ENCODE assay signal across 14 mouse cellular contexts in the genomic region with DNA sequence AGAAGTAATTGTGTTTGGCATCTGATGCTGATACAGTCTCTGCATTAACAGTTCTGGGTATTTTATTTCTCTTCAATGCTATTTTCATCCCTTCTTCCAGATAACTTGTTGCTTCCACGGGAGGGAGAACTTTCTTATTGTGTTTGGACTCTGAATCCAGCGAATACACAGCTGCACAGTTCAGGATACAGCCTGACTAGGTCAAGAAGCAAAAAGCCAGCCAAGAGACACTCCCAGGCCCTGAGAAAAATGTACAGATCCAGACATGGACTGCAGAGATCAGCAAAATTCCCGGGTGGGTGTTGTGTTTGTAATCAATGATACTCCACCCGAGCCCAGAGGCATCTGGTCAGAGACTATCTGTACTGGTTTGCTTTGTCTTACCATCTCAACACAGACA. TPM values are rescaled to one million over a fixed set of nuclear protein-coding genes. Genes with fewer than 3 reads are reported as not detected.
DNase-seq lines count a peak whose midpoint lies in the region; ATAC-seq and TF ChIP-seq lines count a peak whose summit lies in the region.
"Had no signal": no experiment of that assay in that cellular context is flagged by ENCODE, and none has a peak within 500 bp of the region (broad histone marks: within the 10 kb centered on the region; RNA-seq: fewer than 3 reads in every experiment).

No protein-coding gene starts in this region.

- H3K27me3 ChIP-seq in heart, embryonic 12.5 days (replicated peaks) = no peaks in the 10 kb centered on the region
- H3K27me3 ChIP-seq in heart, embryonic 16.5 days (ENCODE audit: control insufficient read depth, insufficient read depth, low read length) = no peaks in the 10 kb centered on the region
- H3K27me3 ChIP-seq in small intestine, adult 2 months (ENCODE audit: control insufficient read depth, insufficient read depth, low read length) = no peaks in the 10 kb centered on the region
- H3K27me3 ChIP-seq: embryonic facial prominence, embryonic 13.5 days; hindbrain, embryonic 12.5 days; limb, embryonic 15.5 days had no signal

- H3K36me3 ChIP-seq in heart, embryonic 12.5 days = peaks cover 36% of the 10 kb centered on the region
- H3K36me3 ChIP-seq in heart, embryonic 16.5 days (ENCODE audit: control insufficient read depth, insufficient read depth) = peaks cover 15% of the 10 kb centered on the region
- no peaks in the 10 kb centered on the region for H3K36me3 ChIP-seq in small intestine, adult 2 months (ENCODE audit: control insufficient read depth, insufficient read depth, low read length)
- H3K36me3 ChIP-seq: embryonic facial prominence, embryonic 13.5 days; forebrain, embryonic 10.5 days; hindbrain, embryonic 12.5 days; limb, embryonic 15.5 days had no signal

- H3K9ac ChIP-seq in heart, embryonic 12.5 days = no peak overlapping the region
- peak overlapping the region; percentile 28; the same call in 1 of the 2 replicates for H3K9ac ChIP-seq in heart, embryonic 16.5 days (ENCODE audit: low read length)
- H3K9ac ChIP-seq: embryonic facial prominence, embryonic 13.5 days; hindbrain, embryonic 12.5 days; limb, embryonic 15.5 days had no signal

- no peak for TF ChIP-seq POLR2A in small intestine, adult 2 months (IDR thresholded peaks at IDR 0.05; ENCODE audit: low read depth, low read length)

- no peak for DNase-seq in heart, postnatal 36 days
- peak; percentile 43 for DNase-seq in kidney, postnatal 10 days
- no peak for DNase-seq in kidney, adult 9 months
- DNase-seq in Muller cell, postnatal 12 days (ENCODE audit: inconsistent ontology term) = no peak
- no peak for DNase-seq in gastrocnemius, postnatal 36 days
- DNase-seq: cerebellum, adult 9-10 months; gastrocnemius, postnatal 14 days had no signal

- WGBS in heart, embryonic 12.5 days = 14% methylated on average over 4 of the region's 4 CpGs
- 20% methylated on average over 4 of the region's 4 CpGs for WGBS in heart, embryonic 16.5 days
- WGBS in small intestine, adult 2 months = 16% methylated on average over 4 of the region's 4 CpGs

- no peak for TF ChIP-seq CTCF in small intestine, adult 2 months (IDR thresholded peaks at IDR 0.05; ENCODE audit: extremely low read depth, insufficient read length, insufficient replicate concordance, low read depth, low read length)

- peak overlapping the region; percentile 8 for H3K4me3 ChIP-seq in heart, embryonic 12.5 days
- H3K4me3 ChIP-seq in heart, embryonic 16.5 days (ENCODE audit: low read length) = peak overlapping the region; percentile 17
- H3K4me3 ChIP-seq in small intestine, adult 2 months (ENCODE audit: low read depth, low read length) = no peak overlapping the region
- H3K4me3 ChIP-seq: embryonic facial prominence, embryonic 13.5 days; forebrain, embryonic 10.5 days; hindbrain, embryonic 12.5 days; limb, embryonic 15.5 days had no signal

- H3K27ac ChIP-seq in heart, embryonic 12.5 days (ENCODE audit: poor library complexity, severe bottlenecking) = peak overlapping the region; percentile 88
- peak overlapping the region; percentile 81 for H3K27ac ChIP-seq in heart, embryonic 16.5 days (ENCODE audit: low read length)
- peak overlapping the region; percentile 80 for H3K27ac ChIP-seq in small intestine, adult 2 months (ENCODE audit: insufficient read depth, low read depth, low read length)
- H3K27ac ChIP-seq: embryonic facial prominence, embryonic 13.5 days; forebrain, embryonic 10.5 days; hindbrain, embryonic 12.5 days; limb, embryonic 15.5 days had no signal

- peaks cover 66% of the 10 kb centered on the region for H3K4me1 ChIP-seq in heart, embryonic 12.5 days (replicated peaks)
- peaks cover 62% of the 10 kb centered on the region for H3K4me1 ChIP-seq in heart, embryonic 16.5 days (ENCODE audit: control insufficient read depth, insufficient read depth, low read length)
- H3K4me1 ChIP-seq in small intestine, adult 2 months (ENCODE audit: control insufficient read depth, insufficient read depth, insufficient read length, low read length) = peaks cover 25% of the 10 kb centered on the region

- peak overlapping the region; percentile 59 for H3K4me2 ChIP-seq in heart, embryonic 12.5 days
- H3K4me2 ChIP-seq in heart, embryonic 16.5 days (ENCODE audit: low read depth, low read length) = peak overlapping the region; percentile 50
- H3K4me2 ChIP-seq: embryonic facial prominence, embryonic 13.5 days; hindbrain, embryonic 12.5 days; limb, embryonic 15.5 days had no signal

- peaks cover 6% of the 10 kb centered on the region; the same call in 1 of the 2 replicates for H3K9me3 ChIP-seq in heart, embryonic 12.5 days (replicated peaks)
- no peaks in the 10 kb centered on the region for H3K9me3 ChIP-seq in heart, embryonic 16.5 days (replicated peaks; ENCODE audit: control insufficient read depth, low read length)
- H3K9me3 ChIP-seq: embryonic facial prominence, embryonic 13.5 days; forebrain, embryonic 10.5 days; hindbrain, embryonic 12.5 days; limb, embryonic 15.5 days had no signal

- intact Hi-C loops in heart, postnatal 36 days (cut with DNase I) = no loop called here
- intact Hi-C loops in gastrocnemius, postnatal 36 days (cut with DNase I) = no loop called here

- ATAC-seq in heart, embryonic 12.5 days (ENCODE audit: insufficient number of reproducible peaks, low FRiP score) = no peak
- no peak for ATAC-seq in heart, embryonic 16.5 days (replicated peaks; ENCODE audit: extremely low read depth, insufficient read depth, low FRiP score)

RNA-seq across cellular contexts. Expression of gene Fhl2, which starts 37.4 kb away (rescaled TPM):
- 203 and 205 TPM in 2 replicates for polyA plus RNA-seq in heart, embryonic 12.5 days (2016; fragmentation: Nextera tagmentation; extraction: Ambion mirVana)
- total RNA-seq in heart, postnatal 36 days (2021) = 1,000 to 10,000 TPM; 1,415 to 1,925 TPM
- 426 and 443 TPM in 2 replicates for polyA plus RNA-seq in heart, embryonic 16.5 days (2015; fragmentation: Nextera tagmentation; extraction: Ambion mirVana)
- 33.4 and 56.9 TPM in 2 replicates for polyA plus RNA-seq in small intestine, adult 2 months (2012; rRNA removed)
- total RNA-seq in gastrocnemius, postnatal 36 days (2021) = 1 to 10 TPM; 3.1 to 4.0 TPM
